Mouse (Mus musculus): ENCODE measurements at regions not wholly inside any gene's neighbourhood (a gene's known extent, or its start where the extent isn't known, plus 50 kb on each side); places are given as distances from the start of the nearest gene placed in this dataset.

- H3K4me2 ChIP-seq (replicated peaks; ENCODE audit: low read depth, low read length), result no peak overlapping the region
- no peaks in the 10 kb centered on the region for H3K4me1 ChIP-seq (ENCODE audit: control insufficient read depth, insufficient read depth, low read length)
- H3K27ac ChIP-seq (ENCODE audit: low read depth, low read length), result no peak overlapping the region
- H3K4me3 ChIP-seq (ENCODE audit: low read length), result no peak overlapping the region
- no peak overlapping the region for H3K9ac ChIP-seq (ENCODE audit: low read depth, low read length)
- 94% methylated on average over 2 of the region's 2 CpGs for WGBS
- H3K27me3 ChIP-seq (ENCODE audit: control insufficient read depth, insufficient read depth, low read length), result no peaks in the 10 kb centered on the region
- no peaks in the 10 kb centered on the region for H3K36me3 ChIP-seq (ENCODE audit: control insufficient read depth, insufficient read depth, low read length)
- no peaks in the 10 kb centered on the region for H3K9me3 ChIP-seq (ENCODE audit: control insufficient read depth, low read length)
- ATAC-seq (ENCODE audit: low FRiP score, low TSS enrichment), result no peak
These were observed 126.9 kb upstream of the Mrps30 start for GRCm38 (mm10) chr13:118513961-118514360.

- no peak overlapping the region for H3K4me3 ChIP-seq (ENCODE audit: low read length)
- no peaks in the 10 kb centered on the region for H3K4me1 ChIP-seq (ENCODE audit: control insufficient read depth, insufficient read depth, low read length)
- WGBS, result 62% methylated on average over 4 of the region's 4 CpGs
- H3K9me3 ChIP-seq (ENCODE audit: control insufficient read depth, low read length), result no peaks in the 10 kb centered on the region
- H3K27ac ChIP-seq (ENCODE audit: low read depth, low read length), result no peak overlapping the region
- no peak overlapping the region for H3K9ac ChIP-seq (ENCODE audit: low read depth, low read length)
- H3K4me2 ChIP-seq (replicated peaks; ENCODE audit: low read depth, low read length), result no peak overlapping the region
- no peak for ATAC-seq (ENCODE audit: low FRiP score, low TSS enrichment)
- H3K27me3 ChIP-seq (ENCODE audit: control insufficient read depth, insufficient read depth, low read length), result no peaks in the 10 kb centered on the region
- H3K36me3 ChIP-seq (ENCODE audit: control insufficient read depth, insufficient read depth, low read length), result no peaks in the 10 kb centered on the region
These were observed 119.1 kb upstream of the Mrps30 start for GRCm38 (mm10) chr13:118506136-118506535.

- no peaks in the 10 kb centered on the region for H3K27me3 ChIP-seq (ENCODE audit: control insufficient read depth, insufficient read depth, low read length)
- no peak overlapping the region for H3K9ac ChIP-seq (ENCODE audit: low read depth, low read length)
- no peak overlapping the region for H3K4me2 ChIP-seq (replicated peaks; ENCODE audit: low read depth, low read length)
- no peaks in the 10 kb centered on the region for H3K4me1 ChIP-seq (ENCODE audit: control insufficient read depth, insufficient read depth, low read length)
- no peak overlapping the region for H3K4me3 ChIP-seq (ENCODE audit: low read length)
- H3K27ac ChIP-seq (ENCODE audit: low read depth, low read length), result no peak overlapping the region
- peak; percentile 95 for ATAC-seq (ENCODE audit: low FRiP score, low TSS enrichment)
- H3K9me3 ChIP-seq (ENCODE audit: control insufficient read depth, low read length), result no peaks in the 10 kb centered on the region
- 13% methylated on average over 3 of the region's 3 CpGs for WGBS
- no peaks in the 10 kb centered on the region for H3K36me3 ChIP-seq (ENCODE audit: control insufficient read depth, insufficient read depth, low read length)
These were observed 103.6 kb upstream of the Mrps30 start for GRCm38 (mm10) chr13:118490610-118491009.

GRCm38 (mm10) chr13:118483031-118483430, 96.0 kb upstream of the Mrps30 start:
- no peaks in the 10 kb centered on the region for H3K36me3 ChIP-seq (ENCODE audit: control insufficient read depth, insufficient read depth, low read length)
- no peak for ATAC-seq (ENCODE audit: low FRiP score, low TSS enrichment)
- H3K4me3 ChIP-seq (ENCODE audit: low read length), result no peak overlapping the region
- H3K27ac ChIP-seq (ENCODE audit: low read depth, low read length), result no peak overlapping the region
- H3K4me1 ChIP-seq (ENCODE audit: control insufficient read depth, insufficient read depth, low read length), result no peaks in the 10 kb centered on the region
- no peaks in the 10 kb centered on the region for H3K9me3 ChIP-seq (ENCODE audit: control insufficient read depth, low read length)
- no peaks in the 10 kb centered on the region for H3K27me3 ChIP-seq (ENCODE audit: control insufficient read depth, insufficient read depth, low read length)
- WGBS, result 62% methylated on average over 8 of the region's 8 CpGs
- H3K4me2 ChIP-seq (replicated peaks; ENCODE audit: low read depth, low read length), result no peak overlapping the region
- H3K9ac ChIP-seq (ENCODE audit: low read depth, low read length), result no peak overlapping the region

- H3K9me3 ChIP-seq (ENCODE audit: control insufficient read depth, low read length), result no peaks in the 10 kb centered on the region
- no peaks in the 10 kb centered on the region for H3K4me1 ChIP-seq (ENCODE audit: control insufficient read depth, insufficient read depth, low read length)
- H3K27me3 ChIP-seq (ENCODE audit: control insufficient read depth, insufficient read depth, low read length), result no peaks in the 10 kb centered on the region
- H3K4me2 ChIP-seq (replicated peaks; ENCODE audit: low read depth, low read length), result no peak overlapping the region
- no peak overlapping the region for H3K9ac ChIP-seq (ENCODE audit: low read depth, low read length)
- no peak overlapping the region for H3K27ac ChIP-seq (ENCODE audit: low read depth, low read length)
- no peaks in the 10 kb centered on the region for H3K36me3 ChIP-seq (ENCODE audit: control insufficient read depth, insufficient read depth, low read length)
- no peak for ATAC-seq (ENCODE audit: low FRiP score, low TSS enrichment)
- no peak overlapping the region for H3K4me3 ChIP-seq (ENCODE audit: low read length)
- 85% methylated on average over 1 of the region's 1 CpGs for WGBS
These were observed 93.2 kb upstream of the Mrps30 start for GRCm38 (mm10) chr13:118480237-118480636.

- Histone ChIP-seq H3K9ac (ENCODE audit: low read depth, low read length) (no peak overlapping the region), H3K27ac (ENCODE audit: low read depth, low read length) (no peak overlapping the region), H3K4me2 (replicated peaks; ENCODE audit: low read depth, low read length) (no peak overlapping the region), H3K4me1 (ENCODE audit: control insufficient read depth, insufficient read depth, low read length) (no peaks in the 10 kb centered on the region), H3K27me3 (ENCODE audit: control insufficient read depth, insufficient read depth, low read length) (no peaks in the 10 kb centered on the region), H3K4me3 (ENCODE audit: low read length) (no peak overlapping the region), H3K9me3 (ENCODE audit: control insufficient read depth, low read length) (no peaks in the 10 kb centered on the region), H3K36me3 (ENCODE audit: control insufficient read depth, insufficient read depth, low read length) (no peaks in the 10 kb centered on the region)
- 40% methylated on average over 1 of the region's 1 CpGs for WGBS
- no peak for ATAC-seq (ENCODE audit: low FRiP score, low TSS enrichment)
These were observed 91.4 kb upstream of the Mrps30 start for GRCm38 (mm10) chr13:118478487-118478886.

GRCm38 (mm10) chr13:118472578-118472977, 85.5 kb upstream of the Mrps30 start:
- peak; percentile 20; the same call in 1 of the 2 replicates for ATAC-seq (ENCODE audit: low FRiP score, low TSS enrichment)
- Histone ChIP-seq H3K9me3 (ENCODE audit: control insufficient read depth, low read length) (no peaks in the 10 kb centered on the region), H3K9ac (ENCODE audit: low read depth, low read length) (no peak overlapping the region), H3K4me3 (ENCODE audit: low read length) (no peak overlapping the region), H3K4me1 (ENCODE audit: control insufficient read depth, insufficient read depth, low read length) (no peaks in the 10 kb centered on the region), H3K27ac (ENCODE audit: low read depth, low read length) (no peak overlapping the region), H3K36me3 (ENCODE audit: control insufficient read depth, insufficient read depth, low read length) (no peaks in the 10 kb centered on the region), H3K27me3 (ENCODE audit: control insufficient read depth, insufficient read depth, low read length) (no peaks in the 10 kb centered on the region), H3K4me2 (replicated peaks; ENCODE audit: low read depth, low read length) (no peak overlapping the region)
- 61% methylated on average over 7 of the region's 7 CpGs for WGBS

- WGBS, result 87% methylated on average over 9 of the region's 9 CpGs
- no peak overlapping the region for H3K27ac ChIP-seq (ENCODE audit: low read depth, low read length)
- H3K9me3 ChIP-seq (ENCODE audit: control insufficient read depth, low read length), result no peaks in the 10 kb centered on the region
- H3K4me3 ChIP-seq (ENCODE audit: low read length), result no peak overlapping the region
- H3K9ac ChIP-seq (ENCODE audit: low read depth, low read length), result no peak overlapping the region
- H3K4me1 ChIP-seq (ENCODE audit: control insufficient read depth, insufficient read depth, low read length), result no peaks in the 10 kb centered on the region
- H3K36me3 ChIP-seq (ENCODE audit: control insufficient read depth, insufficient read depth, low read length), result no peaks in the 10 kb centered on the region
- H3K27me3 ChIP-seq (ENCODE audit: control insufficient read depth, insufficient read depth, low read length), result no peaks in the 10 kb centered on the region
- ATAC-seq (ENCODE audit: low FRiP score, low TSS enrichment), result no peak
- no peak overlapping the region for H3K4me2 ChIP-seq (replicated peaks; ENCODE audit: low read depth, low read length)
These were observed 72.8 kb upstream of the Mrps30 start for GRCm38 (mm10) chr13:118459672-118460384.

- WGBS, result 67% methylated on average over 6 of the region's 6 CpGs
- no peak overlapping the region for H3K4me3 ChIP-seq (ENCODE audit: low read length)
- H3K4me1 ChIP-seq (ENCODE audit: control insufficient read depth, insufficient read depth, low read length), result no peaks in the 10 kb centered on the region
- no peaks in the 10 kb centered on the region for H3K36me3 ChIP-seq (ENCODE audit: control insufficient read depth, insufficient read depth, low read length)
- no peak overlapping the region for H3K9ac ChIP-seq (ENCODE audit: low read depth, low read length)
- no peaks in the 10 kb centered on the region for H3K9me3 ChIP-seq (ENCODE audit: control insufficient read depth, low read length)
- no peaks in the 10 kb centered on the region for H3K27me3 ChIP-seq (ENCODE audit: control insufficient read depth, insufficient read depth, low read length)
- no peak overlapping the region for H3K27ac ChIP-seq (ENCODE audit: low read depth, low read length)
- no peak for ATAC-seq (ENCODE audit: low FRiP score, low TSS enrichment)
- no peak overlapping the region for H3K4me2 ChIP-seq (replicated peaks; ENCODE audit: low read depth, low read length)
These were observed 62.1 kb upstream of the Mrps30 start for GRCm38 (mm10) chr13:118448977-118449705.
